Mouse (Mus musculus) frontal cortex, postnatal 14 days (tissue): Measurements from ENCODE around the gene Fam83e.

Source experiments
- DNase-seq, 2 experiments: peaks; one replicate each; pipeline ENCODE4 v3.0.0; 2022; ENCODE audit warnings: low spot score in 2 of 2

The Fam83e gene

GRCm38 (mm10) chr7:45720413-45721233 lies at the start of gene Fam83e:
Gene Fam83e, plus strand, starts transcription at chr7:45721212.
- DNase-seq: no peak

GRCm38 (mm10) chr7:45677627-45678295 lies 43.3 kb upstream of the Fam83e start:
- no peak for DNase-seq

GRCm38 (mm10) chr7:45678513-45678912 lies 42.5 kb upstream of the Fam83e start:
- DNase-seq: no peak

GRCm38 (mm10) chr7:45679966-45680621 lies 40.9 kb upstream of the Fam83e start:
- no peak for DNase-seq

- no peak for DNase-seq
Observed at GRCm38 (mm10) chr7:45681046-45681736, 39.8 kb upstream of the Fam83e start.

GRCm38 (mm10) chr7:45682144-45683126 lies 38.6 kb upstream of the Fam83e start:
- peak; percentile 68 to 76 for DNase-seq

DNA sequence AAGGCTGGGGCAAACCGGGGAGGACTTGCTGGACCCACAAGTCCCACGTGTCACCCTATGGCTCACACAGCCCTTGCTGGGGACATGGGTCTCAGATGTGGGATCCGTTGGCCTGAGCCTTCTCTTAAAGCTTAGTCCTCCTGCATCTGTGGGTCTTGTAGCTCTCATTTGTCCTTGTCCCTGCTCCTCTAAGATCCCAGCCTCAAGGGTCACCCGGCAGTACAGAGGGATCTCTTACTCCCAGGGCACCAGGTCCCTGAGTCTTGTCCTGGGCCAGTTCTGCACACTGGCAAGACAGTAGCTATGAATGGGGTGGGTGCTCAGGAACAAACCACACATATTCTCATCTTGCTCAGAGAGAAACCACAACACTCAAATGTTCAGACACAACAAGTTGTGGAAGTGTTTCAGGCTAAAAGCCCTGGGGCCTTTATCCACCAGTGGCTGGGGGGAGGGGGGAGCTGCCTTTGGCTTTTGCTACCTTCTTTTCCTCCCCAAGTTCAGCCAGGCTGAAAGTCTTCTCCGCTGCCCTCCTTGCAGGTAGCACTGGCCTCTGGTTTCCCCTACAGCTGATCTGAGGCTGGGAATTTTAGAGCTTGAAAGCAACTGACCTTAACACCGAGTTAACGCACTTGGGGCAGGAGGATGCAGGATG lies 37.5 kb upstream of the Fam83e start, which contains the start of gene Ntn5:
Ntn5 (plus strand) TSS at position 627 of the 655 bp plus-strand sequence.
- DNase-seq: no peak

- no peak for DNase-seq
Observed at GRCm38 (mm10) chr7:45685811-45686210, 35.2 kb upstream of the Fam83e start.

DNA sequence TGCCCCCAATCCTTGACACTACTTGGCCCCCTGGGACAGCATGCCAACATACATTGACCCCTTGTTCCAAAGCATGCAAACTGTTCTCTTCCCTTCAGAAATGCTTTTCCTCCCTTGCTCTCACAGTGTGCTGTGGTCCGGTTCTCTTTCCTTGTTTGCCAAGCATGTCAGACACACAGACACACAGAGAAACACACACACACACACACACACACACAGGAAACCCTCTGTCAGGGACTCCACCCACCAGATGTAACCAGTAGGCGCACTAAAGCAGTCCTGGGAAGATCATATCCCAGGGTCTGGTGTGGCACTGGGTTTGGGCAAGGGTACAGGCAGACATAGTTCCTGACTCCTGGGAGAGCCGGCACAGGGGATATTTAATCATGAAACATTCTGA lies 34.2 kb upstream of the Fam83e start:
- DNase-seq: no peak

- no peak for DNase-seq
Observed at GRCm38 (mm10) chr7:45689099-45689498, 31.9 kb upstream of the Fam83e start.

DNA sequence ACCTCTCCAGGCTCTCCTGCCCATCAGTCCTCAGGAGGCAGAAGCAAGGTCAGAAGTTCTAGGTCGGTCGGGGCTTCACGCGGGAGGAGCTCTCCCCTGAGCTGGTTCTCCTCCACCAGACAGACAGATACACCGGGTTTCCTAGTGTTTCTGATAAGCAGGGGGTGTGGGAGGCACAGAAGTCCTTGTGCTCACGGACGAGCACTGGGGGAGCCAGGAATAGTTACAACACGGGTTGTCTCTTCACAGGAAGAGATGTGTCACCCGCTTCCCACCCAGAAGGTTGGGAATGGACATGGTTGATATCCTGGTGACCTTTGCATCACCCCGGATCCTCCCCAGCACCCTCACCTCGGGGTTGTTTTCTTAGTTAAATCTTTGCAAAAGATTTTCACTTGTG lies 31.2 kb upstream of the Fam83e start:
- DNase-seq: no peak

DNA sequence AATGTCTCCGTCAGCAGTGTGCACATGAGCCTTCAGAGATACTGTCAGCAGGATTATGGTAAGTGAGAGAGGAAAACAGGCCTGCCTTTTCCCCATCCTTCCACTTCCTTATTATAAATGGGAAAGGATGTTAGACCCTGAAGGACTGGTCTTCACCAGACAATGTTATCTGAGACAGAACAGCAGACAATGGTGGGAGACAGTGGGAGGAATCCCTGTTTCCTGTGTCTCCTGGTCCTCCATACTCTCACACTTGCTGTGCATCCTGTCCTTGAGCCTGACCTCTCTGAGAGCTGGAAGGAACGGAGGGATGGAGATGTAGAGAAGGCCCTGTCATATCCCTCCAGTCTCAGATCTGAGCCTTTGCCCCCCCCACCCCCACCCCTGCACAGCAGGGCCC lies 28.6 kb upstream of the Fam83e start:
- DNase-seq: no peak

GRCm38 (mm10) chr7:45693921-45694591 lies 27.0 kb upstream of the Fam83e start, which contains the start of gene Sec1:
Gene Sec1, minus strand, starts transcription at chr7:45694402.
- no peak for DNase-seq

DNA sequence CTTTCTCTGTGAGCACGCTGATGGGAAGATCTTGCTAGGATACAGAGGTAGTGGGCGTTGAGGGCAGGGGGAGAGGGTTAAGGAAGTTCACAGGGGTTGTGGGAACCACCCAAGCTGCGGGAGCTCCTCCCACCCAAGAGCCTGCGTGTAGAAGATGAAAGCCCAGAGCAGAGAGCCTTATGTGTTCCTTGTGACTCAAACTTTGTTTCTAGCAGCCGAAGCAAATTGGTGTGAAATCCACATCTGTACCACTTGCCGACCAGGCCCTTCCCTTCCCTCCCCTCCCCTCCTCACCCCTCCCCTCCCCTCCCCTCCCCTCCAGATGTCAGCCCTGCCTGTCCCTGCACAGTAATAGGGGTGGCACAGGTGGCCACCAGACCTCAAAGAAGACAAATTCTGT lies 25.9 kb upstream of the Fam83e start:
- DNase-seq: no peak

DNA sequence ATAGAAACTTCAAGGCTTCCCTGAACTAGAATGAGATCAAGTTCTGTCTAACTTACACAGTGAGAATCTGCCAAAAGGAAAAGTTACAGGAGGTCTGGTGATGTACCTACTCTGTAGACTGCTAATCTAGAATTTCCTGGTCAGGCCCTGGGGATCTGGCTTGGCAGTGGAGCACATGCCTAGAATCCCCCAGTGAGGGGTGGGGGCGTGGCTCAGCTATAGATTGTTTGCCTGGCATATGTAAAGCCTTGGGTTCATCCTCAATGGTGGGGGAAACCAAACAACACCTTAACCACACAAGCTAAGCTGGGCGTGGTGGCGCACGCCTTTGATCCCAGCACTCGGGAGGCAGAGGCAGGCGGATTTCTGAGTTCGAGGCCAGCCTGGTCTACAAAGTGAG lies 23.1 kb upstream of the Fam83e start:
- no peak for DNase-seq

- peak; percentile 40 to 57 for DNase-seq
Observed at GRCm38 (mm10) chr7:45699523-45700141, 21.4 kb upstream of the Fam83e start, which contains the start of gene Car11. Gene Car11, plus strand, starts transcription at chr7:45699843.

- peak; percentile 71 to 83 for DNase-seq
Observed at GRCm38 (mm10) chr7:45700301-45701015, 20.6 kb upstream of the Fam83e start.

GRCm38 (mm10) chr7:45701072-45701471 lies 19.9 kb upstream of the Fam83e start:
- DNase-seq: no peak
